Mouse (Mus musculus) ES-E14 (cell line): ENCODE measurements at regions not wholly inside any gene's neighbourhood (a gene's known extent, or its start where the extent isn't known, plus 50 kb on each side); places are given as distances from the start of the nearest gene placed in this dataset.
"Not testable (repeated sequence)": the region's sequence is repeated elsewhere in the genome, so short reads cannot be mapped to it uniquely, and the experiment has no call there.

ENCODE experiments used
- CHD2 ChIP-seq: IDR thresholded peaks from 2 replicates; pipeline ENCODE4 v1.6.1; 2014; ENCODE audit warnings: mild to moderate bottlenecking, low read depth, low read length, inconsistent platforms
- HCFC1 ChIP-seq: IDR thresholded peaks from 2 replicates; pipeline ENCODE4 v1.6.1; 2012; ENCODE audit warnings: low read length, inconsistent platforms, borderline replicate concordance; ENCODE audit not compliant: insufficient read depth
- MAFK ChIP-seq: IDR thresholded peaks from 2 replicates; pipeline ENCODE4 v1.6.1; 2014; ENCODE audit warnings: mild to moderate bottlenecking, low read depth, low read length, inconsistent platforms; ENCODE audit not compliant: insufficient read depth
- ZC3H11A ChIP-seq: IDR thresholded peaks from 2 replicates; pipeline ENCODE4 v1.6.1; 2012; ENCODE audit warnings: low read depth, mild to moderate bottlenecking, inconsistent platforms, low read length, borderline replicate concordance
- ZNF384 ChIP-seq: IDR thresholded peaks from 2 replicates; pipeline ENCODE4 v1.6.1; 2012; ENCODE audit warnings: low read depth, low read length, inconsistent platforms

GRCm38 (mm10) chr4:3260061-3260460, 74.9 kb upstream of the Vmn1r3 start:
- not testable (repeated sequence) for TF ChIP-seq CHD2, HCFC1, ZNF384, ZC3H11A, MAFK
